Mouse (Mus musculus): Measurements from ENCODE around the gene Ube2ql1. TPM values are rescaled to one million over a fixed set of nuclear protein-coding genes. Genes with fewer than 3 reads are reported as not detected.

The Ube2ql1 gene
- polyA plus RNA-seq, 1 experiment from 2014 or later: 0.09 TPM

DNA sequence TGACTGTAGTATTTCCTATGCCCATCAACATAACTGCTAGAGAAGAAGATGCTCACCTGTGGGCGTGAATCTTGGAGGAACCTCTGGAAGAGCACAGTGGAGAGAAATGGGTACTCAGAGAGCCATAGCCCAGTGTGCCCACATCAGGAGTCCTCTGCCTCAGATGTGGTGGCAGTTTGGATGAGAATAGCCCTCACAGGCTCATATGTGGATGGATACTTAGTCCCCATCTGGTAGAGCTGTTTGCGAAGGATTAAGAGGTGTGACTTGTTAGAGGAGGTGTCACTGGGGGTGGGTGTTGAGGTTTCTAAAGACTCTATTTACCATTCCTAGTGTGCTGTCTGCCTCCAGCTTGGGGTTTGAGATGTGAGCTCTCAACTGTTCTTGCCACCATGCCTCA lies 13.2 kb upstream of the Ube2ql1 start:
- ATAC-seq (ENCODE audit: insufficient read depth, low FRiP score): no peak
- H3K4me1 ChIP-seq (ENCODE audit: control insufficient read depth, insufficient read depth, low read length): no peaks in the 10 kb centered on the region
- WGBS: 60% methylated on average over 2 of the region's 2 CpGs

DNA sequence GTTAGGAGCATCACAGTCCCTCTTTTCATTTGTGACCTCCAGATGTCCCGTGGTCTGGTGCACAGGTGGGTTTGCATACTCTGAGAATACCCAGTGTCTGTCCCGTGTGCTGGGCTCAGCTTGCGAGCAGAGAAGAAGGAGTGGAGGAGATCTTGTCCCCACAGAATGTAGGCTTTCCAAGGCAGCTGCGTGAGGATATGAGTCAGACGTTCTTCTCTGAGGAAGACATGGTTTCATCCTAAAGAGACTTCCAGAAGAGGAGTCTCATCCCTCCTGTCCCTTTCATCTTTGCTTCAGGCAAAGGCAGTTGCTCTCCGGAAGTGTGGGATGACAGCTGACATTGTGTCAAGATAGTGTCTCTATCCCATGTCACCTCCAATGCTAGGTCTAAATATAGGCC lies 11.8 kb upstream of the Ube2ql1 start:
- Histone ChIP-seq H3K9me3 (replicated peaks; ENCODE audit: control insufficient read depth, low read length) (no peaks in the 10 kb centered on the region), H3K9ac (ENCODE audit: low read length) (no peak overlapping the region), H3K27me3 (ENCODE audit: control insufficient read depth, insufficient read depth, low read length) (no peaks in the 10 kb centered on the region), H3K36me3 (ENCODE audit: control insufficient read depth, insufficient read depth, low read length) (no peaks in the 10 kb centered on the region), H3K4me2 (ENCODE audit: low read depth, low read length) (no peak overlapping the region), H3K4me3 (replicated peaks; ENCODE audit: low read length) (no peak overlapping the region), H3K27ac (ENCODE audit: low read length) (no peak overlapping the region), H3K4me1 (ENCODE audit: control insufficient read depth, insufficient read depth, low read length) (no peaks in the 10 kb centered on the region)
- whole genome bisulfite sequencing: 87% methylated on average over 6 of the region's 6 CpGs
- no peak for ATAC-seq (ENCODE audit: insufficient read depth, low FRiP score)

More for the DNA sequence above, 13.2 kb upstream of the Ube2ql1 start:
- Histone ChIP-seq H3K36me3 (ENCODE audit: control insufficient read depth, insufficient read depth, low read length) (no peaks in the 10 kb centered on the region), H3K9me3 (replicated peaks; ENCODE audit: control insufficient read depth, low read length) (no peaks in the 10 kb centered on the region), H3K27ac (ENCODE audit: low read length) (no peak overlapping the region), H3K27me3 (ENCODE audit: control insufficient read depth, insufficient read depth, low read length) (no peaks in the 10 kb centered on the region), H3K9ac (ENCODE audit: low read length) (no peak overlapping the region), H3K4me2 (ENCODE audit: low read depth, low read length) (no peak overlapping the region), H3K4me3 (replicated peaks; ENCODE audit: low read length) (no peak overlapping the region)

DNA sequence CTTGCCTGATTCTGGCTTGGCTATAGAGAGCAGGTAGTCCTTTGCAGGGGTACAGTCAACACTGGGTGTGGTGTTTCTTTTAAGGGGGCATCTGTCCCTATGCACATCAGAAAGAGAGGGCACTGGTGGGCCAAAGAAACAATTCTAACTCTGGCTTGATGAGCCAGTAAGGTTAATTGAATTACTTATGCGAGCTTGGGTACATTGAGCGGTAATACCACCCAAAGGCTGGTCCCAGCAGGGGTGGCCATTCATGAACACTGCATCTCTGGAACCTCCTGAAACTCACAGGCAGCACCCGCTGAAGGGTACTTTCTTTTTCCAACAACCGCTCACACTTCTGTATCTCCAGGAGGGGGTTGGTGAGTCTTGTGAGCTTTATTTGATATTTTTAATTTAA lies 9.1 kb upstream of the Ube2ql1 start:
- H3K9ac ChIP-seq (ENCODE audit: low read length): no peak overlapping the region
- no peak for ATAC-seq (ENCODE audit: insufficient read depth, low FRiP score)
- H3K4me3 ChIP-seq (replicated peaks; ENCODE audit: low read length): no peak overlapping the region
- no peak overlapping the region for H3K4me2 ChIP-seq (ENCODE audit: low read depth, low read length)
- no peaks in the 10 kb centered on the region for H3K4me1 ChIP-seq (ENCODE audit: control insufficient read depth, insufficient read depth, low read length)
- H3K27ac ChIP-seq (ENCODE audit: low read length): no peak overlapping the region
- no peaks in the 10 kb centered on the region for H3K9me3 ChIP-seq (replicated peaks; ENCODE audit: control insufficient read depth, low read length)
- no peaks in the 10 kb centered on the region for H3K27me3 ChIP-seq (ENCODE audit: control insufficient read depth, insufficient read depth, low read length)
- H3K36me3 ChIP-seq (ENCODE audit: control insufficient read depth, insufficient read depth, low read length): no peaks in the 10 kb centered on the region
- WGBS: 73% methylated on average over 4 of the region's 4 CpGs

DNA sequence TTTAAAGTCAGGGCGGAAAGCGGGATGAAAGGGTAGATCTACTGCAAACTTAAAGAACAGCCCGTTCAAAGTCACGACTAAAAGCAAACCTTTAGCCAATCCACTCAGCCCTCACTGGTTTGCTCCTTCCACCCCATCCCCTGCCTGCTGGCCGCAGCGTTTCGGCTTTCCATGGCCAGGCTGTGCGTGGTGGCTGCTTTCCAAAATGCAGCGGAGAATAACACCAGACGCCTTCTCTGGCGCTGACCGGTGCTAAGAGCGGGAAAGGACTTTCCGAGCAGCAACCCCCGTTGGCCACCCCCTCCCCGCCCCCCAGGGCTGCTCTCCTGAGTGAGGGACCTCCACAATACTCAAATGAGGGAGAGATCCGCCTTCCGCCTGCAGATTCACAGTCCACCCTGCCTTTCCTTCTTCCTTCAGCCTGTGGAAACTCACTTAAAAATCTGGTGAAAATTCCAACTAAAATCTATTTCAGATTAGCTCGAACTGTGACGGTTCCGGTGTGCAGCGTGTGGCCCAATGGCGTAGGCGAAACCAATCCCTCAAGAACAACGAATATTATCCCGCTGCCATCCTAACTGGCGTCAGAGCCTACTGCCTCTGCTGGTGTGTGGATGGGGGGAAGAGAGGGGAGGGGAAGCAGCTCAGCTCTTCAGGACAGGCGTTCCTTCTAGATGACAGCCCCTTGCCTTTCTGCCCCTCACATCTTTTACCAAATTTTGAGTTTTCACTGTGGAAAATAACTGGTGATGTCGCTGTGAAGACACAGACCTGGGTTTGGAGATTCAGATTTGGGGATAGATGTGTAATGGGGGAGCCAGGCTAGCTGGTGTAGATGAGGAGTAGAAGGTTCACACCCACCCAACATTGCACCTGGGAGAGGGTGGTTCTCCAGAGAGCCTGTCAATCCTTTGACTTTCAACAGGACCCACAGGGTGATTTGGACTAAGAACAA lies 919 bp upstream of the Ube2ql1 start:
- H3K9ac ChIP-seq (ENCODE audit: low read length): peak overlapping the region; percentile 58
- no peaks in the 10 kb centered on the region for H3K9me3 ChIP-seq (replicated peaks; ENCODE audit: control insufficient read depth, low read length)
- H3K4me3 ChIP-seq (replicated peaks; ENCODE audit: low read length): peak overlapping the region; percentile 63
- peak overlapping the region; percentile 99 for H3K4me2 ChIP-seq (ENCODE audit: low read depth, low read length)
- H3K27ac ChIP-seq (ENCODE audit: low read length): no peak overlapping the region
- ATAC-seq (ENCODE audit: insufficient read depth, low FRiP score): peak; percentile 39; the same call in 1 of the 2 replicates
- H3K36me3 ChIP-seq (ENCODE audit: control insufficient read depth, insufficient read depth, low read length): no peaks in the 10 kb centered on the region
- WGBS: 3% methylated on average over 29 of the region's 29 CpGs
- H3K27me3 ChIP-seq (ENCODE audit: control insufficient read depth, insufficient read depth, low read length): peaks cover 44% of the 10 kb centered on the region
- peaks cover 6% of the 10 kb centered on the region; the same call in 1 of the 2 replicates for H3K4me1 ChIP-seq (ENCODE audit: control insufficient read depth, insufficient read depth, low read length)

DNA sequence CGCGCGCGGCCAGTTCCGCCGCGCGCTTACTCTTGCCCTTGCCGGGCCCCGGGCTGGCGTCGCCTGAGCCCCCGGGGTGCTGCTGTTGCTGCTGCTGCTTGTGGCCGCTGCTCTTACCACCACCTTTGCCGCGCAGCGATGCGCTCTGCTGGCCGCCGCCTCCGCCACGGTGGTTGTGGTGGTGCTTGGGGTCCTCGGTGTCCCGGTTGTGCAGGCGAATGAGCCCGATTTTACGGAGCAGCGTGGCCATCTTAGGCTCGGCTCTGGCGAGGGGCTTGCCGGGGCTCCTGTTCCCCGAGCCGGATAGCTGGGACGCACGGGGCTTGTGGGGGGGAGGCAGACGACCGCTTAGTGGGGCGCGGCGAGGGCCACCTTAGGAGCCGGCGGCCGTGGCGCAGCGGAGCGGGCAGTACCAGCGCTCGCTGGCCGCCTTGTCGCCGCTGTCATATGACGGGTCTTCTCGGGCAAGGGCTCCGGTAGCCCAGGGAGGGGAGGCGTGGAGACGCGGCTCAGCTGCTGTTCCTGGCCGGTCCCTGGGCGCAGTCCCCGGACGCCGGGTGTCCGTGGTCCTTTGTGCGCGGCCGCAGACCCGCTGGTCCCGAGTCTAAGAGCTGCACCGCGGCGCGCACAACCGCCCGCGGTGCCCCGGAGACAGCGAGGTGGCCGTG lies 464 bp downstream of the Ube2ql1 start:
- under 1% methylated on average over 78 of the region's 78 CpGs for WGBS
- Histone ChIP-seq H3K36me3 (ENCODE audit: control insufficient read depth, insufficient read depth, low read length) (no peaks in the 10 kb centered on the region), H3K9me3 (replicated peaks; ENCODE audit: control insufficient read depth, low read length) (no peaks in the 10 kb centered on the region), H3K9ac (ENCODE audit: low read length) (peak overlapping the region; percentile 67), H3K27ac (ENCODE audit: low read length) (no peak overlapping the region), H3K27me3 (ENCODE audit: control insufficient read depth, insufficient read depth, low read length) (peaks cover 49% of the 10 kb centered on the region), H3K4me1 (ENCODE audit: control insufficient read depth, insufficient read depth, low read length) (peaks cover 6% of the 10 kb centered on the region; the same call in 1 of the 2 replicates), H3K4me2 (ENCODE audit: low read depth, low read length) (peak overlapping the region; percentile 99), H3K4me3 (replicated peaks; ENCODE audit: low read length) (peak overlapping the region; percentile 63)
- no peak; the same call in 1 of the 2 replicates for ATAC-seq (ENCODE audit: insufficient read depth, low FRiP score)

DNA sequence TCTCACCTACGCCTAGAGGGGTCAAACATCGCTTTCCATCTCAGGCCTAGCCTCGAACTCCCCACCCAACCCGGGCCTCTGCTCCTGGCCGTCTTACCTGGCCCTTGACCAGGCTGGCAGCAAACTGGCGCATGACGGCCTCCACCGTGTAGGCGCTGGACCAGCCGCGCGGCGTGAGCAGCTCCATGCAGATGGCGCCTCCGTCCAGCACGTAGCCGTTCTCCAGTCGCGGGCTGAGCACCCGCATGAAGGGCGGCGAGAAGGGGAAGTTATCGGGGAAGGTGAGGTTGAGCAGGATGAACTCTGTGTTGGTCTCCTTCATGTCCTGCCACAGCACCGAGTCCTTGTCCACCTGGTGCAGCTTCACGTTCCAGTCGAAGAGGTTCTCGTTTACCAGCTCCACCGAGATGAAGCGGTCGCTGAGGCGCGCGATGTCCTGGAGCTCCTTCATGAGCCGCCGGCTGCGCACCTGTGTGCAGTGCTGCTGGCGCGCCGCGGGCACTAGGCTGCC lies 1.2 kb downstream of the Ube2ql1 start:
- Histone ChIP-seq H3K9me3 (replicated peaks; ENCODE audit: control insufficient read depth, low read length) (no peaks in the 10 kb centered on the region), H3K27ac (ENCODE audit: low read length) (no peak overlapping the region), H3K9ac (ENCODE audit: low read length) (peak overlapping the region; percentile 7), H3K4me2 (ENCODE audit: low read depth, low read length) (peak overlapping the region; percentile 99), H3K4me1 (ENCODE audit: control insufficient read depth, insufficient read depth, low read length) (peaks cover 6% of the 10 kb centered on the region; the same call in 1 of the 2 replicates), H3K4me3 (replicated peaks; ENCODE audit: low read length) (peak overlapping the region; percentile 63), H3K27me3 (ENCODE audit: control insufficient read depth, insufficient read depth, low read length) (peaks cover 49% of the 10 kb centered on the region), H3K36me3 (ENCODE audit: control insufficient read depth, insufficient read depth, low read length) (no peaks in the 10 kb centered on the region)
- ATAC-seq (ENCODE audit: insufficient read depth, low FRiP score): no peak
- under 1% methylated on average over 40 of the region's 40 CpGs for WGBS

DNA sequence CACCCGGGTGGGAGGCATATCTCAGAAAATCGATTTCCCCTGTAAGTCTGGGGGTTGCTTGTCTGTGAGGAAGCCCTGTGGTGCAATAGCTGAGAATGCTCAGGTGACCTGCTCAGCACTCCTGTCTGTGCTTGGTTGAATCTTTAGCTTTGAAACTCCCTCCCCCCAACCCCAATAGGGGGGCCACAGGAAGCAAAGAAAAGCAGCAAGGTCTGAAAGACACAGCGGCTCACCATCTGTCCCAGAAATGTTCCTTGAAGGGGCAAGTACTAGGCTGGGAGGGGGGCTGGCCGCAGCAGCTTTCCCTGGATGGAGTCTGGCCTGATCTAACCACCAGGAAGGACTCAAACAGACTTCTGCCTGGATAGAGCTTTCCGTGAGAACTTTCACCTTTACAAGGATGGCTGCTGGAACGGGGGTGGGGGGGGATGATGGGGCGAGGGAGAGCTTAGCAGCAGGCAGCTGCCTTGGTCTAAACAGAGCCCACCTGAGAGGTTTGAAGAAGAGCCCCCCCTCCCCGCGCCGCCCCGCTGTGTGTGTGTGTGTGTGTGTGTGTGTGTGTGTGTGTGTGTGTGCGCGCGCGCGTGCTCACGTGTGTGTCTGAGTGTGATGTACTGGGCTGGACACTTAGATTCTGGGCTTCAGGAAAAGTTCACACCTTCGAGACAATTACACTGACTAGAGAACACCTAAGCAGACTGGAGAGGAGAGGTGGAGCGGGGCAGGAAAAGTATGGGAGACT lies 2.1 kb downstream of the Ube2ql1 start:
- H3K4me3 ChIP-seq (replicated peaks; ENCODE audit: low read length): no peak overlapping the region
- ATAC-seq (ENCODE audit: insufficient read depth, low FRiP score): no peak

DNA sequence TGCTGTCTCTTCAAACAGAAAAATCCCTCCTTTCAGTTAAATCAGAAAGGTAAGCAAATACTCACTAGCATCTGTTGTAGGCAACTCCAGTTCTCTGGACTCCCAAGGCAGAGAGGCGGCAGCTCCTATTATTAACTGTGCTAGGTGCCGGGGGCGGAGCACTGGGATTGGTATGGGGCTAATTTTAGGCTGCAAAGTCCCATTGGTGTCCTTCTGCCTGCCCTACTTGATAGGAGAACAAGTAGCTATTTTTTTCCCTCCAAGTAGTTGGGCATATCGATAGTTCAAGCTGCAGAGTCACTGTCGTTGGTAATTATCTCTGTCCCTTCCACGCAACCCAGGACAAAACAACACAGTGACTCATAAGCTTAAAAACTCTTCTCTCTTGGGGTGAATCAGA lies 7.1 kb downstream of the Ube2ql1 start:
- 90% methylated on average over 6 of the region's 6 CpGs for WGBS
- Histone ChIP-seq H3K9me3 (replicated peaks; ENCODE audit: control insufficient read depth, low read length) (no peaks in the 10 kb centered on the region), H3K4me1 (ENCODE audit: control insufficient read depth, insufficient read depth, low read length) (no peaks in the 10 kb centered on the region), H3K9ac (ENCODE audit: low read length) (no peak overlapping the region), H3K36me3 (ENCODE audit: control insufficient read depth, insufficient read depth, low read length) (no peaks in the 10 kb centered on the region), H3K4me3 (replicated peaks; ENCODE audit: low read length) (no peak overlapping the region), H3K4me2 (ENCODE audit: low read depth, low read length) (no peak overlapping the region), H3K27me3 (ENCODE audit: control insufficient read depth, insufficient read depth, low read length) (peaks cover 23% of the 10 kb centered on the region), H3K27ac (ENCODE audit: low read length) (no peak overlapping the region)
- no peak for ATAC-seq (ENCODE audit: insufficient read depth, low FRiP score)

More for the DNA sequence above, 2.1 kb downstream of the Ube2ql1 start:
- no peak overlapping the region for H3K9ac ChIP-seq (ENCODE audit: low read length)
- H3K36me3 ChIP-seq (ENCODE audit: control insufficient read depth, insufficient read depth, low read length): no peaks in the 10 kb centered on the region
- peaks cover 49% of the 10 kb centered on the region for H3K27me3 ChIP-seq (ENCODE audit: control insufficient read depth, insufficient read depth, low read length)
- no peak overlapping the region for H3K27ac ChIP-seq (ENCODE audit: low read length)
- peaks cover 6% of the 10 kb centered on the region; the same call in 1 of the 2 replicates for H3K4me1 ChIP-seq (ENCODE audit: control insufficient read depth, insufficient read depth, low read length)
- 9% methylated on average over 19 of the region's 19 CpGs for WGBS
- no peaks in the 10 kb centered on the region for H3K9me3 ChIP-seq (replicated peaks; ENCODE audit: control insufficient read depth, low read length)
- H3K4me2 ChIP-seq (ENCODE audit: low read depth, low read length): no peak overlapping the region
